Mouse (Mus musculus) liver, embryonic 13.5 days (tissue): ENCODE measurements around the gene Rprml. TPM values are rescaled to one million over a fixed set of nuclear protein-coding genes. Genes with fewer than 3 reads are reported as not detected.
A peak's percentile ranks its signal among the peaks of the same experiment; 100 is the strongest.

ENCODE experiments used
- ATAC-seq: fragments of 200-750 bp; cut with Nextera tagmentation; 2 replicates; pipeline ENCODE4 v1.8.0; 2017; ENCODE audit warnings: low read depth, mild to moderate bottlenecking, moderate number of reproducible peaks, moderate library complexity
- DNase-seq: peaks from one replicate; pipeline ENCODE4 v3.0.0; 2022
- H3K27ac ChIP-seq: fragments of 300-500 bp; sonication (generic); 2 replicates; pipeline ENCODE4 v1.5.1; 2015; ENCODE audit warnings: moderate library complexity, mild to moderate bottlenecking, inconsistent platforms
- H3K27me3 ChIP-seq: fragments of 300-500 bp; sonication (generic); 2 replicates; pipeline ENCODE4 v1.6.1; 2015; ENCODE audit warnings: mild to moderate bottlenecking, inconsistent platforms
- H3K36me3 ChIP-seq: fragments of 300-500 bp; sonication (generic); 2 replicates; pipeline ENCODE4 v1.6.1; 2015; ENCODE audit warnings: mild to moderate bottlenecking, inconsistent platforms
- H3K4me1 ChIP-seq: fragments of 300-500 bp; sonication (generic); replicated peaks from 2 replicates; pipeline ENCODE4 v1.6.1; 2015; ENCODE audit warnings: inconsistent platforms
- H3K4me2 ChIP-seq: fragments of 300-500 bp; sonication (generic); 2 replicates; pipeline ENCODE4 v1.6.1; 2015; ENCODE audit warnings: inconsistent platforms, mild to moderate bottlenecking, moderate library complexity
- H3K4me3 ChIP-seq: fragments of 300-500 bp; sonication (generic); replicated peaks from 2 replicates; pipeline ENCODE4 v1.5.1; 2015; ENCODE audit warnings: mild to moderate bottlenecking, inconsistent platforms
- H3K9ac ChIP-seq: fragments of 300-500 bp; sonication (generic); 2 replicates; pipeline ENCODE4 v1.6.1; 2015; ENCODE audit warnings: mild to moderate bottlenecking, inconsistent platforms
- H3K9me3 ChIP-seq: fragments of 300-500 bp; sonication (generic); replicated peaks from 2 replicates; pipeline ENCODE4 v1.6.1; 2016; ENCODE audit warnings: inconsistent platforms
- WGBS: fragments of 180-500 bp; shearing (Covaris S2); methylation state at CpG from one replicate; pipeline ENCODE4 v1.1.7; 2015; ENCODE audit not compliant: insufficient replicate concordance; 5-methylcytosine and 5-hydroxymethylcytosine counted together
- polyA plus RNA-seq: library from polyadenylated mRNA; unstranded; fragments of >200 nt; fragmentation: Nextera tagmentation; extraction: Ambion mirVana; gene quantifications from 2 replicates; pipeline ENCODE4 v1.2.1, GENCODE M21; 2015

The Rprml gene
- polyA plus RNA-seq, 1 experiment from 2014 or later: not detected

- Histone ChIP-seq H3K36me3 (no peaks in the 10 kb centered on the region), H3K27me3 (peaks cover 61% of the 10 kb centered on the region), H3K27ac (no peak overlapping the region), H3K4me2 (no peak overlapping the region), H3K9me3 (no peaks in the 10 kb centered on the region), H3K9ac (no peak overlapping the region), H3K4me3 (no peak overlapping the region), H3K4me1 (peaks cover 10% of the 10 kb centered on the region; the same call in 1 of the 2 replicates)
- no peak for ATAC-seq
- no peak for DNase-seq
- 68% methylated on average over 6 of the region's 6 CpGs for WGBS
These were observed 3.1 kb upstream of the Rprml start for GRCm38 (mm10) chr11:103646301-103646700.

- Histone ChIP-seq H3K27me3 (peaks cover 75% of the 10 kb centered on the region), H3K9ac (no peak overlapping the region), H3K36me3 (no peaks in the 10 kb centered on the region), H3K4me2 (no peak overlapping the region), H3K4me1 (peaks cover 10% of the 10 kb centered on the region; the same call in 1 of the 2 replicates), H3K4me3 (no peak overlapping the region), H3K27ac (no peak overlapping the region), H3K9me3 (no peaks in the 10 kb centered on the region)
- WGBS: 13% methylated on average over 11 of the region's 11 CpGs
- no peak for DNase-seq
- no peak for ATAC-seq
These were observed 1.3 kb upstream of the Rprml start for GRCm38 (mm10) chr11:103647921-103648620.

GRCm38 (mm10) chr11:103648656-103649055 is 714 bp upstream of the Rprml start:
- WGBS: 24% methylated on average over 7 of the region's 7 CpGs
- no peak overlapping the region for H3K9ac ChIP-seq
- H3K27me3 ChIP-seq: peaks cover 81% of the 10 kb centered on the region
- H3K27ac ChIP-seq: no peak overlapping the region
- no peaks in the 10 kb centered on the region for H3K9me3 ChIP-seq
- H3K4me3 ChIP-seq: no peak overlapping the region
- H3K4me2 ChIP-seq: no peak overlapping the region
- H3K4me1 ChIP-seq: peaks cover 10% of the 10 kb centered on the region; the same call in 1 of the 2 replicates
- H3K36me3 ChIP-seq: no peaks in the 10 kb centered on the region
- no peak for ATAC-seq
- DNase-seq: no peak

- DNase-seq: no peak
- H3K27ac ChIP-seq: no peak overlapping the region
- 4% methylated on average over 37 of the region's 37 CpGs for WGBS
- no peak for ATAC-seq
- no peaks in the 10 kb centered on the region for H3K9me3 ChIP-seq
- peak overlapping the region; percentile 43 for H3K4me2 ChIP-seq
- peaks cover 93% of the 10 kb centered on the region for H3K27me3 ChIP-seq
- H3K9ac ChIP-seq: no peak overlapping the region
- no peaks in the 10 kb centered on the region for H3K36me3 ChIP-seq
- peak overlapping the region; percentile 28 for H3K4me3 ChIP-seq
- peaks cover 10% of the 10 kb centered on the region; the same call in 1 of the 2 replicates for H3K4me1 ChIP-seq
These were observed 668 bp downstream of the Rprml start for GRCm38 (mm10) chr11:103649983-103650493.

GRCm38 (mm10) chr11:103651426-103651825 is 2.1 kb downstream of the Rprml start:
- WGBS: 49% methylated on average over 6 of the region's 6 CpGs
- Histone ChIP-seq H3K9me3 (no peaks in the 10 kb centered on the region), H3K27ac (no peak overlapping the region), H3K4me2 (no peak overlapping the region), H3K36me3 (no peaks in the 10 kb centered on the region), H3K27me3 (peaks cover 92% of the 10 kb centered on the region), H3K4me1 (peaks cover 10% of the 10 kb centered on the region; the same call in 1 of the 2 replicates), H3K9ac (no peak overlapping the region), H3K4me3 (no peak overlapping the region)
- DNase-seq (no peak), ATAC-seq (no peak)

GRCm38 (mm10) chr11:103653359-103653965 is 4.1 kb downstream of the Rprml start:
- H3K4me3 ChIP-seq: no peak overlapping the region
- H3K27ac ChIP-seq: no peak overlapping the region
- peaks cover 10% of the 10 kb centered on the region; the same call in 1 of the 2 replicates for H3K4me1 ChIP-seq
- DNase-seq (no peak), ATAC-seq (no peak)
- H3K4me2 ChIP-seq: no peak overlapping the region
- peaks cover 72% of the 10 kb centered on the region for H3K27me3 ChIP-seq
- H3K9me3 ChIP-seq: no peaks in the 10 kb centered on the region
- H3K36me3 ChIP-seq: no peaks in the 10 kb centered on the region
- WGBS: 57% methylated on average over 10 of the region's 10 CpGs
- no peak overlapping the region for H3K9ac ChIP-seq

- Histone ChIP-seq H3K4me1 (no peaks in the 10 kb centered on the region), H3K9me3 (no peaks in the 10 kb centered on the region), H3K27ac (no peak overlapping the region), H3K36me3 (no peaks in the 10 kb centered on the region), H3K4me3 (no peak overlapping the region), H3K4me2 (no peak overlapping the region), H3K27me3 (peaks cover 41% of the 10 kb centered on the region), H3K9ac (no peak overlapping the region)
- 9% methylated on average over 3 of the region's 3 CpGs for WGBS
- no peak for DNase-seq
- ATAC-seq: no peak
These were observed 7.2 kb downstream of the Rprml start for GRCm38 (mm10) chr11:103656520-103656919.

- H3K4me2 ChIP-seq: no peak overlapping the region
- WGBS: 66% methylated on average over 7 of the region's 7 CpGs
- peaks cover 25% of the 10 kb centered on the region for H3K27me3 ChIP-seq
- no peak overlapping the region for H3K4me3 ChIP-seq
- H3K27ac ChIP-seq: no peak overlapping the region
- no peaks in the 10 kb centered on the region for H3K9me3 ChIP-seq
- DNase-seq (no peak), ATAC-seq (no peak)
- no peaks in the 10 kb centered on the region for H3K36me3 ChIP-seq
- H3K4me1 ChIP-seq: no peaks in the 10 kb centered on the region
- no peak overlapping the region for H3K9ac ChIP-seq
These were observed 8.8 kb downstream of the Rprml start for GRCm38 (mm10) chr11:103658189-103658588.

- H3K9me3 ChIP-seq: no peaks in the 10 kb centered on the region
- no peak overlapping the region for H3K4me3 ChIP-seq
- H3K4me1 ChIP-seq: no peaks in the 10 kb centered on the region
- 57% methylated on average over 4 of the region's 4 CpGs for WGBS
- H3K9ac ChIP-seq: no peak overlapping the region
- DNase-seq (no peak), ATAC-seq (no peak)
- no peaks in the 10 kb centered on the region for H3K36me3 ChIP-seq
- H3K27ac ChIP-seq: no peak overlapping the region
- H3K4me2 ChIP-seq: no peak overlapping the region
- no peaks in the 10 kb centered on the region for H3K27me3 ChIP-seq
These were observed 12.5 kb downstream of the Rprml start for GRCm38 (mm10) chr11:103661863-103662262.

GRCm38 (mm10) chr11:103662546-103662945 is 13.2 kb downstream of the Rprml start:
- H3K36me3 ChIP-seq: no peaks in the 10 kb centered on the region
- H3K27ac ChIP-seq: no peak overlapping the region
- H3K4me1 ChIP-seq: no peaks in the 10 kb centered on the region
- no peaks in the 10 kb centered on the region for H3K27me3 ChIP-seq
- DNase-seq (no peak), ATAC-seq (no peak)
- H3K9me3 ChIP-seq: no peaks in the 10 kb centered on the region
- H3K9ac ChIP-seq: no peak overlapping the region
- WGBS: 61% methylated on average over 5 of the region's 5 CpGs
- no peak overlapping the region for H3K4me2 ChIP-seq
- no peak overlapping the region for H3K4me3 ChIP-seq

- no peak overlapping the region for H3K4me2 ChIP-seq
- H3K36me3 ChIP-seq: no peaks in the 10 kb centered on the region
- H3K4me1 ChIP-seq: no peaks in the 10 kb centered on the region
- DNase-seq (no peak), ATAC-seq (no peak)
- H3K9me3 ChIP-seq: no peaks in the 10 kb centered on the region
- H3K9ac ChIP-seq: no peak overlapping the region
- H3K4me3 ChIP-seq: no peak overlapping the region
- 64% methylated on average over 8 of the region's 8 CpGs for WGBS
- H3K27me3 ChIP-seq: no peaks in the 10 kb centered on the region
- no peak overlapping the region for H3K27ac ChIP-seq
These were observed 13.7 kb downstream of the Rprml start for GRCm38 (mm10) chr11:103663119-103663518.
